In the genomic region with DNA sequence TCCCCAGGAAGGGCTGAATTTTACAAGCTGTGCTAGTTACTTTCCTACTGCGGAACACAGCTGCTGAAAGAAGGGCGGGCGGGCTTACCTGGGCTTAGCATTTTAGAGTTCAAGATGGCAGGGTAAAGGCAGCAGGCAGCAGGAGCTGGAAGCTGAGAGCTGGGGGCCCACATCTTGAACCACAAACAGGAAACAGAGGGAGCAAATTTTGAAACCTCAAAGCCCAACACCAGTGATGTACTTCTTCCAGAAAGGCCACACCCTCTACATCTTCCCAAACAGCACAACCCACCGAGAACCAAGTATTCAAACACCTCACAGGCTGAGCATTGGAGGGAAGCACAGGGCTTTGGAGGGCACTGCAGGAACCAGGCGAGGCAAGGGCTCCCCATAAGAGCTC, we compare ENCODE assay signal across 33 mouse cellular contexts. TPM values are rescaled to one million over a fixed set of nuclear protein-coding genes. Genes with fewer than 3 reads are reported as not detected.
DNase-seq lines count a peak whose midpoint lies in the region; ATAC-seq lines count a peak whose summit lies in the region.
"Had no signal": no experiment of that assay in that cellular context is flagged by ENCODE, and none has a peak within 500 bp of the region (broad histone marks: within the 10 kb centered on the region; RNA-seq: fewer than 3 reads in every experiment).

No protein-coding gene starts in this region.

- H3K4me1 ChIP-seq in midbrain, embryonic 11.5 days (ENCODE audit: control insufficient read depth, insufficient read depth, low read length), result no peaks in the 10 kb centered on the region
- no peaks in the 10 kb centered on the region; the same call in 1 of the 2 replicates for H3K4me1 ChIP-seq in forebrain, embryonic 12.5 days
- H3K4me1 ChIP-seq: embryonic facial prominence, embryonic 12.5 days; heart, embryonic 13.5 days; hindbrain, embryonic 10.5 days; hindbrain, embryonic 15.5 days; midbrain, embryonic 15.5 days had no signal

- DNase-seq in thymus, postnatal 0 days (ENCODE audit: low spot score), result peak; percentile 66
- DNase-seq in thymus, postnatal 10 days (ENCODE audit: low spot score in 2 of 2), result no peak
- peak; percentile 37 for DNase-seq in induced T-regulatory cell, adult 2 months (ENCODE audit: low read depth)
- DNase-seq in naive thymus-derived CD4-positive, alpha-beta T cell, adult 2 months (ENCODE audit: low read depth), result peak; percentile 32
- no peak for DNase-seq in midbrain, embryonic 11.5 days (ENCODE audit: low spot score, missing footprints)
- DNase-seq in right cerebral cortex, postnatal 25 days, result no peak
- DNase-seq: adrenal gland, adult 8-10 months; cerebellum, adult 8-10 months; cerebellum, postnatal 36 days; embryo, embryonic 11 days; gastrocnemius, adult 2 months; gastrocnemius, postnatal 36 days; heart, adult 2 months; heart, postnatal 10 days; kidney, adult 2 months; kidney, postnatal 36 days; left cerebral cortex, postnatal 4 days; liver; lung, embryonic 14.5 days; spleen, adult 18-20 months had no signal

- H3K36me3 ChIP-seq in midbrain, embryonic 11.5 days (ENCODE audit: control insufficient read depth, insufficient read depth, low read length), result no peaks in the 10 kb centered on the region
- H3K36me3 ChIP-seq in forebrain, embryonic 12.5 days (replicated peaks), result no peaks in the 10 kb centered on the region
- H3K36me3 ChIP-seq: embryonic facial prominence, embryonic 12.5 days; G1E; heart, embryonic 13.5 days; hindbrain, embryonic 10.5 days; hindbrain, embryonic 15.5 days; midbrain, embryonic 15.5 days had no signal

- no peaks in the 10 kb centered on the region for H3K9me3 ChIP-seq in midbrain, embryonic 11.5 days (ENCODE audit: control insufficient read depth, low read length)
- H3K9me3 ChIP-seq in forebrain, embryonic 12.5 days, result no peaks in the 10 kb centered on the region
- H3K9me3 ChIP-seq: embryonic facial prominence, embryonic 12.5 days; G1E; heart, embryonic 13.5 days; hindbrain, embryonic 10.5 days; hindbrain, embryonic 15.5 days; midbrain, embryonic 15.5 days had no signal

- no peaks in the 10 kb centered on the region for H3K27me3 ChIP-seq in midbrain, embryonic 11.5 days (ENCODE audit: control insufficient read depth, insufficient read depth, low read length)
- H3K27me3 ChIP-seq in forebrain, embryonic 12.5 days, result no peaks in the 10 kb centered on the region
- H3K27me3 ChIP-seq: hindbrain, embryonic 15.5 days; midbrain, embryonic 15.5 days had no signal

- WGBS in midbrain, embryonic 11.5 days, result 74% methylated on average over 5 of the region's 5 CpGs
- 81% methylated on average over 5 of the region's 5 CpGs for WGBS in forebrain, embryonic 12.5 days

- no peak overlapping the region for H3K9ac ChIP-seq in midbrain, embryonic 11.5 days (ENCODE audit: low read length)
- H3K9ac ChIP-seq in forebrain, embryonic 12.5 days, result no peak overlapping the region
- H3K9ac ChIP-seq: embryonic facial prominence, embryonic 12.5 days; heart, embryonic 13.5 days; hindbrain, embryonic 15.5 days; liver, embryonic 14.5 days; lung, embryonic 14.5 days; midbrain, embryonic 15.5 days had no signal

- ATAC-seq in midbrain, embryonic 11.5 days (ENCODE audit: low FRiP score), result no peak
- ATAC-seq in forebrain, embryonic 12.5 days (ENCODE audit: low FRiP score), result no peak
- ATAC-seq: forebrain, embryonic 16.5 days; midbrain, embryonic 15.5 days had no signal

- H3K4me2 ChIP-seq in midbrain, embryonic 11.5 days, result no peak overlapping the region
- no peak overlapping the region for H3K4me2 ChIP-seq in forebrain, embryonic 12.5 days
- H3K4me2 ChIP-seq: embryonic facial prominence, embryonic 12.5 days; heart, embryonic 13.5 days; hindbrain, embryonic 15.5 days; lung, embryonic 14.5 days; midbrain, embryonic 15.5 days had no signal

- H3K27ac ChIP-seq in midbrain, embryonic 11.5 days (ENCODE audit: low read depth, low read length), result no peak overlapping the region
- no peak overlapping the region for H3K27ac ChIP-seq in forebrain, embryonic 12.5 days
- H3K27ac ChIP-seq: embryonic facial prominence, embryonic 12.5 days; gastrocnemius, adult 2 months; heart, adult 2 months; heart, embryonic 13.5 days; hindbrain, embryonic 10.5 days; hindbrain, embryonic 15.5 days; layer of hippocampus, adult 2 months; left cerebral cortex, adult 2 months; liver, embryonic 14.5 days; midbrain, embryonic 15.5 days; stomach, postnatal 0 days had no signal

- no peak overlapping the region for H3K4me3 ChIP-seq in midbrain, embryonic 11.5 days (ENCODE audit: low read depth, low read length)
- no peak overlapping the region for H3K4me3 ChIP-seq in forebrain, embryonic 12.5 days (replicated peaks)
- H3K4me3 ChIP-seq: embryonic facial prominence, embryonic 12.5 days; gastrocnemius, adult 2 months; heart, adult 2 months; heart, embryonic 13.5 days; hindbrain, embryonic 10.5 days; hindbrain, embryonic 15.5 days; layer of hippocampus, adult 2 months; left cerebral cortex, adult 2 months; midbrain, embryonic 15.5 days had no signal

RNA-seq across cellular contexts. Expression of gene Slc30a4, which starts 29.6 kb away (rescaled TPM):
- 5.9 and 6.2 TPM in 2 replicates for polyA plus RNA-seq in thymus, postnatal 0 days (2015; fragmentation: Nextera tagmentation; extraction: Ambion mirVana)
- polyA plus RNA-seq in midbrain, embryonic 11.5 days (2014; fragmentation: Nextera tagmentation; extraction: Ambion mirVana), result 7.5 and 7.7 TPM in 2 replicates
- polyA plus RNA-seq in forebrain, embryonic 12.5 days (2016; fragmentation: Nextera tagmentation; extraction: Ambion mirVana), result 6.9 and 7.1 TPM in 2 replicates
- polyA plus RNA-seq: G1E had no signal

RNA-seq across cellular contexts. Expression of gene AA467197, which starts 36.1 kb away (rescaled TPM):
- 25.3 and 27.2 TPM in 2 replicates for polyA plus RNA-seq in thymus, postnatal 0 days (2015; fragmentation: Nextera tagmentation; extraction: Ambion mirVana)
- 0.25 and 0.44 TPM in 2 replicates for polyA plus RNA-seq in midbrain, embryonic 11.5 days (2014; fragmentation: Nextera tagmentation; extraction: Ambion mirVana)
- polyA plus RNA-seq in forebrain, embryonic 12.5 days (2016; fragmentation: Nextera tagmentation; extraction: Ambion mirVana), result 0.67 and 0.70 TPM in 2 replicates
- polyA plus RNA-seq: forebrain, embryonic 16.5 days; G1E; heart, adult 2 months; kidney, embryonic 16.5 days; lung, embryonic 14.5 days had no signal

Comparison
In these comparisons a context has a peak if more than half of its experiments do, and no peak if none do; other contexts are left out.
1. DNase-seq: peak in thymus, postnatal 0 days (single experiment), induced T-regulatory cell, adult 2 months (single experiment) and naive thymus-derived CD4-positive, alpha-beta T cell, adult 2 months (single experiment); none in thymus, postnatal 10 days (0 of 2), midbrain, embryonic 11.5 days (single experiment) and right cerebral cortex, postnatal 25 days (single experiment).
2. RNA of gene AA467197, which starts 36.1 kb away (polyA plus RNA-seq): 25.3 to 27.2 TPM in thymus, postnatal 0 days; 0.67 to 0.70 TPM in forebrain, embryonic 12.5 days and 0.25 to 0.44 TPM in midbrain, embryonic 11.5 days; every median in the first group is over 10 times any median in the second.